Mouse (Mus musculus) limb, embryonic 11.5 days (tissue): Measurements from ENCODE around the gene Olfr484. TPM values are rescaled to one million over a fixed set of nuclear protein-coding genes. Genes with fewer than 3 reads are reported as not detected.
"Not testable (repeated sequence)": the region's sequence is repeated elsewhere in the genome, so short reads cannot be mapped to it uniquely, and the experiment has no call there.

Experiments used
- ATAC-seq: fragments of 200-750 bp; cut with Nextera tagmentation; 2 replicates; pipeline ENCODE4 v1.8.0; 2017; ENCODE audit warnings: low read depth; ENCODE audit not compliant: insufficient number of reproducible peaks, low FRiP score, low TSS enrichment
- DNase-seq: peaks from one replicate; pipeline ENCODE4 v3.0.0-alpha.2; 2015; ENCODE audit warnings: low spot score
- H3K27ac ChIP-seq: fragments of 300-500 bp; sonication (generic); replicated peaks from 2 replicates; pipeline ENCODE4 v1.5.1; 2014; ENCODE audit warnings: low read depth, mild to moderate bottlenecking, low read length
- H3K27me3 ChIP-seq: fragments of 300-500 bp; sonication (generic); 2 replicates; pipeline ENCODE4 v1.6.1; 2014; ENCODE audit warnings: mild to moderate bottlenecking, low read length, mixed read lengths; ENCODE audit not compliant: control insufficient read depth, insufficient read depth
- H3K36me3 ChIP-seq: fragments of 300-500 bp; sonication (generic); 2 replicates; pipeline ENCODE4 v1.6.1; 2014; ENCODE audit warnings: mild to moderate bottlenecking, low read length, moderate library complexity, mixed read lengths; ENCODE audit not compliant: control insufficient read depth, insufficient read depth
- H3K4me1 ChIP-seq: fragments of 300-500 bp; sonication (generic); 2 replicates; pipeline ENCODE4 v1.6.1; 2014; ENCODE audit warnings: low read length, mixed read lengths; ENCODE audit not compliant: control insufficient read depth, insufficient read depth
- H3K4me2 ChIP-seq: fragments of 300-500 bp; sonication (generic); 2 replicates; pipeline ENCODE4 v1.6.1; 2014; ENCODE audit warnings: low read depth, mild to moderate bottlenecking, moderate library complexity; ENCODE audit not compliant: severe bottlenecking
- H3K4me3 ChIP-seq: fragments of 300-500 bp; sonication (generic); 2 replicates; pipeline ENCODE4 v1.5.1; 2014; ENCODE audit warnings: low read depth, low read length
- H3K9ac ChIP-seq: fragments of 300-500 bp; sonication (generic); 2 replicates; pipeline ENCODE4 v1.6.1; 2014; ENCODE audit warnings: mild to moderate bottlenecking, low read length
- H3K9me3 ChIP-seq: fragments of 300-500 bp; sonication (generic); 2 replicates; pipeline ENCODE4 v1.6.1; 2016; ENCODE audit warnings: low read length; ENCODE audit not compliant: control insufficient read depth
- WGBS: fragments of 180-500 bp; shearing (Covaris S2); extraction: QIAGEN DNeasy Blood & Tissue Kit; methylation state at CpG from one replicate; pipeline ENCODE4 v1.1.7; 2014; 5-methylcytosine and 5-hydroxymethylcytosine counted together
- polyA plus RNA-seq: library from polyadenylated mRNA; unstranded; fragments of >200 nt; fragmentation: Nextera tagmentation; extraction: Ambion mirVana; gene quantifications from 2 replicates; pipeline ENCODE4 v1.2.1, GENCODE M21; 2014

Gene Olfr484
- not detected in 2 replicates for polyA plus RNA-seq

DNA sequence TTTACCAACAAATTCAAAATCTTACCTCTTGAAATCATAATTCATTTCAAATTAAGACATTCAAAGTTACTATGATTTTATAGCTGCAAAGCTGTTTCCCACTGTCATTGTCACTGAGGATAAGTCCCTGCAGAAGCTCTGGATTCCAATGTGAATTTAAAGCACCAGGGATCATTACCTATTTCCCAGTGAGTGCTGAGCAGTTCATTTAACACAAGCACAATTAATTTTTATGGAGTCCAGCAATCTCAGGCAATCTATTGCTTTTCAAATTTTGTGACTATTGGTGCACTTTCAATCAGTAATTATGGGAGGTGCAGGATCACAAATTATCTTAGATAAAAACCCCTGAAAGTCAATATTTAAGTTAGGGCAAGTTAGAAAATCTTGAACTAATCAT lies at the start of gene Olfr484:
TSS of gene Olfr484 (minus strand) at position 101 of the 400 bp plus-strand sequence.
- Histone ChIP-seq H3K4me2 (no peak within 1 kb of the TSS), H3K36me3 (no peaks in the 10 kb centered on the region), H3K9me3 (no peaks in the 10 kb centered on the region), H3K27ac (no peak within 1 kb of the TSS), H3K9ac (no peak within 1 kb of the TSS), H3K4me3 (no peak within 1 kb of the TSS), H3K4me1 (no peaks in the 10 kb centered on the region), H3K27me3 (no peaks in the 10 kb centered on the region)
- ATAC-seq = no peak
- DNase-seq = no peak

DNA sequence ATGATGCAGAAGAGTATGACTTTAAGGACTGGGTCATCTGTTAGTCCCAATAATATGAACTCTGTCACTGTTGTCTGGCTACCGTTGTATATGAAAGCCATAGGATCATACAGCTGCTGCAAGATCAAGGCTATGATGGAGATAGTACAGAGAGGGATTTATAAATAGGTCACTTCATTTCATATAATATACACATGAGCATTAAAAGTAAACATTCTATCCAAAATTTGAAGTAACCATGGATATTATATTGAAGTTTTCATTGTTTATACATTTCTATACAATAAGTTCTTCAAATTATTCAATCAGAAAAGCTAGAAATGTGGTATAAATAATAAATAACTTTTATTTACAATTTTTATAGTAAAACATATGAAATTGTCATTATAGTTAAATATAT lies 45.4 kb upstream of the Olfr484 start, which contains the start of gene Olfr486:
TSS of gene Olfr486 (minus strand) at position 101 of the 400 bp plus-strand sequence.
- not testable (repeated sequence) for ATAC-seq, H3K9me3 ChIP-seq, H3K27ac ChIP-seq, H3K4me2 ChIP-seq, H3K36me3 ChIP-seq, H3K27me3 ChIP-seq, H3K4me1 ChIP-seq, DNase-seq, H3K4me3 ChIP-seq, H3K9ac ChIP-seq
- 82% methylated on average over 1 of the region's 1 CpGs for WGBS

DNA sequence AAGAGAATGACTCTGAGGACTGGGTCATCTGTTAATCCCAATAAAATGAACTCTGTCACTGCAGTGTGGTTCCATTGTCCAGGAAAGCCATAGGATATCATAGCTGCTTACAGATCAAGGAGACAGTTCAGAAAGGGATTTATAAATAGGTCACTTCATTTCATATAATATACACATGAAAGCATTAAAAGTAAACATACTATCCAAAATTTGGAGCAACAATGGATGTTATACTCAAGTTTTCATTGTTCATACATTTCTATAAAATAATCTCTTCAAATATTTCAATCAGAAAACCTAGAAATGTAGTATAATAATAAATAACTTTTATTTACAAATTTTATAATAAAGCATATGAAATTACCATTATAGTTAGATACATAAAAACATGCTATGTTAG lies 32.5 kb upstream of the Olfr484 start, which contains the start of gene Olfr485:
TSS of gene Olfr485 (minus strand) at position 101 of the 400 bp plus-strand sequence.
- no peak within 1 kb of the TSS for H3K9ac ChIP-seq
- ATAC-seq (no peak), DNase-seq (no peak)
- no peaks in the 10 kb centered on the region for H3K27me3 ChIP-seq
- H3K4me1 ChIP-seq = no peaks in the 10 kb centered on the region
- H3K4me2 ChIP-seq = no peak within 1 kb of the TSS
- no peaks in the 10 kb centered on the region for H3K9me3 ChIP-seq
- H3K36me3 ChIP-seq = no peaks in the 10 kb centered on the region
- no peak within 1 kb of the TSS for H3K27ac ChIP-seq
- no peak within 1 kb of the TSS for H3K4me3 ChIP-seq

DNA sequence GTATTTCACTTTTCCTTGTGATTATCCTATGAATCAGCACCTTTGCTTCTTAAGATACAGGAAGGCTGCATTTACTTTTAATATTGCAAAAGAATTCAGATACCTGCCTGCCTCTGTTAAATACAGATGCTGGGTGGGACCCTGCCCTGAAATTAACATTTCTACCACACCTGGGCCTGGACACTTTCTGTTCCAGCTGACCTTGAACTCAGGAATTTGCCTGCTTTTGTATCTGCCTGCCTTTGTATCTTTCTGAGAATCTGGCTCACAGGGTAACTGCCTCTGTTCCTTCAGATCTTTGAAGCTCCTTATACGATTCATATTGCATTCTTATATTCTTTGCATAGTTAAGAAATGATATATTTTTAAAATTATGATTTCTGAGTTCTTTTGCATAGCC lies 5.8 kb downstream of the Olfr484 start:
- Histone ChIP-seq H3K4me3 (no peak overlapping the region), H3K4me2 (no peak overlapping the region), H3K4me1 (no peaks in the 10 kb centered on the region), H3K9ac (no peak overlapping the region), H3K36me3 (no peaks in the 10 kb centered on the region), H3K9me3 (no peaks in the 10 kb centered on the region), H3K27ac (no peak overlapping the region), H3K27me3 (no peaks in the 10 kb centered on the region)
- DNase-seq = no peak
- no peak for ATAC-seq
- 72% methylated on average over 1 of the region's 1 CpGs for WGBS

DNA sequence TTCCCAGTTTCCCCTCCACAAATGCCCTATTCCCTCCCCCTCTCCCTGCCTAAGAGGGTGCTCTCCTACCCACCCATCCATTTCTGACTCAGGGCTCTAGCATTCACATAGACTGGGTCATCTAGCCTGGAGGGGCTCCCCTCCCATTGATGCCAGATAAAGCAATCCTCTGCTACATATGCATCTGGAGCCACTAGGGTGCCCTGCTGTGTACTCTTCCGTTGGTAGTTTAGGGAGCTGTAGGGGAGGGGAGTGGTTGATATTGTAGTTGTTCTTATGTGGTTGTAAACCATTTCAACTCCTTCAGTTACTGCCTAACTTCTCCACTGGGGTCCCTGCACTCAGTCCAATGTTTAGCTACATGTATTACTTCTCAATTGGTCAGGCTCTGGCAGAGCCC lies 6.6 kb downstream of the Olfr484 start:
- H3K4me2 ChIP-seq = no peak overlapping the region
- ATAC-seq = no peak

DNA sequence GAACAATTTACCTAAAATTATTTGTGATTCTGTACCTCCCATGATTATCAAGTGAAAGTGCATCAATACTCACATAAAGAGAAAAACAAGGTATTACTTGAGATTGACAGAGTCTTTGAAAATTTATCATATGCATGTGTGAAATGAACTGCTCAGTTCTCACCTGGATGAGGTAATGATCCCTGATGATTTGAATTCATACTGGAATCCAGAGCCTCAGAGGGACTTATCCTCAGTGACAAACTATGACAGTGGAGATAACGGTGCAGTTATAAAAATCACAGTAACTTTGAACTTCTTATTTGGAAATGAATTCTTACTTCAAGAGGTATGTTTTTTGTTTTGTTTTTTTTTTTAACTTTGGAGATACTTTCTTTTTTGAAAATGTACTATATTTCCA lies 26.7 kb downstream of the Olfr484 start, which contains the start of gene Olfr483:
TSS of gene Olfr483 (plus strand) at position 301 of the 400 bp plus-strand sequence.
- Histone ChIP-seq H3K4me2 (no peak within 1 kb of the TSS), H3K9ac (no peak within 1 kb of the TSS), H3K27ac (no peak within 1 kb of the TSS), H3K27me3 (no peaks in the 10 kb centered on the region), H3K4me3 (no peak within 1 kb of the TSS), H3K4me1 (no peaks in the 10 kb centered on the region), H3K9me3 (no peaks in the 10 kb centered on the region), H3K36me3 (no peaks in the 10 kb centered on the region)
- ATAC-seq (no peak), DNase-seq (no peak)
- 92% methylated on average over 1 of the region's 1 CpGs for WGBS

More for the DNA sequence above, 6.6 kb downstream of the Olfr484 start:
- Histone ChIP-seq H3K9ac (no peak overlapping the region), H3K4me1 (no peaks in the 10 kb centered on the region), H3K9me3 (no peaks in the 10 kb centered on the region), H3K27me3 (no peaks in the 10 kb centered on the region), H3K4me3 (no peak overlapping the region), H3K27ac (no peak overlapping the region), H3K36me3 (no peaks in the 10 kb centered on the region)
- no peak for DNase-seq
- 0% methylated on average over 1 of the region's 1 CpGs for WGBS

DNA sequence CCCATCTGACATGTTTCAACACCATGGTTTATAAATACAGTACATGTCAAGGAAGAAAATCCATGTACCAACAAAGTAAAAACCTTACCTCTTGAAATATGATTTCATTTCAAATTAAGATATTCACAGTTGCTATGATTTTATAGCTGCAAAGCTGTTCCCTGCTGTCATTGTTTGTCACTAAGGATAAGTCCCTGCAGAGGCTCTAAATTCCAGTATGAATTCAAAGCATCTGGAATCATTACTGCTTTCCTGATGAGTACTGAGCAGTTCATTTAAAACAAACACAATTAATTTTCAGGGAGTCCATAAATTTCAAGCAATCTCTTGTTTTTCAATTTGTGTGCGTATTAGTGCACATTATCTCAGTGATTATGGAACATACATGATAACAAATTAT lies 29.8 kb downstream of the Olfr484 start, which contains the start of gene Olfr482:
TSS of gene Olfr482 (minus strand) at position 101 of the 400 bp plus-strand sequence.
- Histone ChIP-seq H3K4me2 (no peak within 1 kb of the TSS), H3K27me3 (no peaks in the 10 kb centered on the region), H3K27ac (no peak within 1 kb of the TSS), H3K9me3 (no peaks in the 10 kb centered on the region), H3K36me3 (no peaks in the 10 kb centered on the region), H3K9ac (no peak within 1 kb of the TSS), H3K4me3 (no peak within 1 kb of the TSS), H3K4me1 (no peaks in the 10 kb centered on the region)
- ATAC-seq (no peak), DNase-seq (no peak)
- 89% methylated on average over 1 of the region's 1 CpGs for WGBS

DNA sequence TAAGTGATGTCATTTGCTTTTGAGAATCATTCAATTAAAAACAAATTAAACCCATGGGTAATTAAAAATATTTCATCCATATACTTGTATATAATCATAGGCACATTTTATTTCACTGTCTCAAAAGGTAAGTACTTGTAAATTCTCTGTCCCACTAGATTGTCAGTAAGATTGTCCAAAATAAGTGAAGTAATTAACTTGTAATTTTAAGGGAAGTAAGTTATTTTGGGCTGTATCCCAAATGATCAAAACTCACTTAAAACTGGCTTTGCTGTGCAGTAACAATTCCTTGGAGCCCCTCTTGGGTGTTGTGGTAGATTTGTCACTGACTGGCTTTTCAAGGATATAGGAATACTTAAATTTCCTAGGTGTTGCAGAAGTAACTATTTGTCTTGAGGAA lies 47.7 kb downstream of the Olfr484 start, which contains the start of gene Olfr481:
TSS of gene Olfr481 (plus strand) at position 301 of the 400 bp plus-strand sequence.
- Histone ChIP-seq H3K4me3 (no peak within 1 kb of the TSS), H3K4me2 (no peak within 1 kb of the TSS), H3K4me1 (no peaks in the 10 kb centered on the region), H3K9me3 (no peaks in the 10 kb centered on the region), H3K27ac (no peak within 1 kb of the TSS), H3K27me3 (no peaks in the 10 kb centered on the region), H3K36me3 (no peaks in the 10 kb centered on the region), H3K9ac (no peak within 1 kb of the TSS)
- DNase-seq (no peak), ATAC-seq (no peak)
